Mouse (Mus musculus): ENCODE measurements around the gene Sntn.

Sntn gene

DNA sequence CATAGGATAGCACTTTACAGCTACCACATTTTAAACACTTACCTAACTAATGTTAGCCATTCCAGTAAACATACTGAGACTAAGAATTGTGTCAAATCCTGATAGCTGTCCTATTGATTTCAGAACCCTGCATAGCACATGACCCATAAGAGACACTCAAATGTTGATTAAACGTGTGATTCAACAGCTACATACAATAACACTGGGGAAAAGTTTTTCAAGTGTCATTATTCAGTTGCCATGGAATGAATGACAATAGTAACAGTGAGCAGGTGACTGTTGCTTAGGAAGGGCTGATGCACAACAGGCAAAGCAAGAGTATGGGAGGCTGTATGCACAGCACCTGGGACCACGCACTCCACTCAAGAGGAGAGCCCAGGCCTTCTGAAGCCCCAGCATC, at the start of gene Sntn:
Gene Sntn, plus strand, starts transcription at position 301 of the 400 bp plus-strand sequence.
- in situ Hi-C loops (cut with MboI; ENCODE audit: low sequenced_read_pairs) = no loop called here

DNA sequence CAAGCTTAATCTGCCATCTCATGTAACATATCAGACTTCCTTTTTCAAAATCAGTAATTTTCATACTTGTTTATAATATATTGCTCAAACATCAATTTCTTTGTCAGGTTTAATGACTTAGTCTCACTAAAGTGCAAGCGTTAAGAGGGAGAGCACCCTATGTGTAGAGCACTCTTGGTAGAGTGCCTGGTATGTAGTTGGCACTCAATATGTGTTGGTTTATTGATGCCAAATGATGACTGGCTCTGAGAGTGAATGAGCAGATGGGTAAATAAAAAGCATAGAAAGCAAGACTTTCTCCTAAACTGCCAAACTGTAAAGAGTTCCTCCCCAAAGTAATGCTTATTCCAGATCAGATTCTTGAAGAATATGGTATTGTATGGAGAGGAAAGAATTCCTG, 20.8 kb upstream of the Sntn start:
- in situ Hi-C loops (cut with MboI; ENCODE audit: low sequenced_read_pairs) = no loop called here

DNA sequence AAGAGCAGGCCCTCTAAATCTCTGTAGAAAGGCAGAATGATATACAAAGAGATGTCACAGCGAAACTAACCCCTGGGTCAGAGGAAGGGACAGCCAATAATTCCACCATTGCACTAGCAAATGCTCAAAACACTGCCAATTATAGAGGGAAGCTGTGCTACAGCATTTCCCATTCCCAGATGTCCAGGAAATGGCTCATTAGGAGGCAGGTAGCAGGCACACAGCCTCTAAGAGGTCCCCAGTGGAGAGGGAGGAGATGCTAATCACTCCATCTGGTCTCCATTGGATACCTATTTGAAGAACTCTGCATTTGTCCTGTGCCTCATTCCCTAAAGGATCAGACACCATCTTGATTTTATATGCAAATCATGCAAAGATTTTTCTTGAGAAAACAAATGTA, 19.6 kb upstream of the Sntn start:
- in situ Hi-C loops (cut with MboI; ENCODE audit: low sequenced_read_pairs) = no loop called here

DNA sequence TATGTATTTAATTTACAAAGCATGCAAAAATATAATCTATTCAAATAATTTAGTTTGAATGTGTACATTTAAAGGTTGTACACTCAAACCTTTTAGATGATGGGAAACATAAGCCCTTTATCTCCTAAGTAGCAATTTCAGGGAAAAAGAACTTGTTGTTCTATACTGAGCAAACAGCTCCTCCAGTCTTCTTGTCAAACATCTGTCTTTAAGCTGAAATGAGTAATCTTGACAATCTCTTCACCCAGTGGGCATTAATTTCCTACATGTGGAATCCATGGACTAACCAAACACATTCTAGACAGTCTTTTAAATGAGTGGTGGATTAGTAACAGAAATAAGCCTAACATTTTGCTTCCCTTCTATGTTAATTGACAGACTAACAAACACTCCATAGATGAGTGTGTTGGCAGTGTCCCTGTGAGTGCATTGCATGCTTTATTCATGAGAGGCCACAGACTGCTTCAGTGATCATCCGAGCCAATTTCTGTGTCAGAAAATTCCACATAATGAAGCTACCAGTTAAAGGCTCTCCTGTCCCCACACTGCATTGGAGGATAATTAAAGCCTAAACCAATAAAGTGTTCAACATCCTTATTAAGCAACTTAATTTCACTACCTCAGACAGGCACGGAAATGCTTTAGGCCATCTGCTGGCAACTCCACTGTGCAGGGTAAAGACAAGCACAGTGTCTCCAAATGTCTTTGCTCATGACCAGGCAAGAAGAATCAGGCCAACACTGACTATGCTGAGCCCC, 19.0 kb upstream of the Sntn start:
- in situ Hi-C loops (cut with MboI; ENCODE audit: low sequenced_read_pairs) = no loop called here

DNA sequence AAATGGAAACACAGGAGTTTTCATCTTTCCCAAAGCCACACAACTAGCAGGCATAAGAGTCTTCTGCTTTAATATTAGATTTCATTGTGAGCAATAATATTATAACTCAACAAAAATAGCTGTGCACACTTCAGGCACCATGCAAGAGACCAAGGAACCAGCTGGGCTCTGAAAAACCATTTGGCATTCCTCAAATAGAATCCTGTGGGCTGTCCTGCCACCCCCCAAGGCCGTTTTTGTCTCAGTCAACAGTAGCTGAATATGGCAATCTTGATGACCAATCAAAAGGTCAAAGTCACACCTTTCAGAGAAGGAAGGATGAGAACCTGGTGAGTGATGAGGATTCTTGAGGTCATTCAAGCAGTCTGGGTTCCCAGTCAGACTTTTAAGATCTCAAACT, 16.0 kb downstream of the Sntn start:
- in situ Hi-C loops (cut with MboI; ENCODE audit: low sequenced_read_pairs) = no loop called here

DNA sequence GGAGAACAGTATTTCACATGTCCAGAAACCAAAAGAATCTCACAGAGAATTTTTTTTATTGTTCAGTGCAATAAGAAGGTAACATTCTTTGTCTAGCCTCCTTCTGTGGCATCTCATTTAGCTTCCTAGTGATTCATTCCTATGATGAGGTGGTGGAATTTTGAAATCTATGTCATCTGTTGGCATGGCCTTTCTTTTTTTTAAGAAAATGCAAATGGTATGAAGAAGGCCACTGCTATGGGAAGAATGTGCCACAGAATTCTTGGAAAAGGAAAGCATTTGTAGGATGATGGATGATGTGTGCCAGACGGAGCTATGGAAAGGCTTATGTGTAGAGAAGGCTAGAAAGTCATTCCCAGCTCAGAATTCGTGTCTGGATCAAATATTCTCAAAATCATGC, 19.8 kb downstream of the Sntn start:
- in situ Hi-C loops (cut with MboI; ENCODE audit: low sequenced_read_pairs) = no loop called here

DNA sequence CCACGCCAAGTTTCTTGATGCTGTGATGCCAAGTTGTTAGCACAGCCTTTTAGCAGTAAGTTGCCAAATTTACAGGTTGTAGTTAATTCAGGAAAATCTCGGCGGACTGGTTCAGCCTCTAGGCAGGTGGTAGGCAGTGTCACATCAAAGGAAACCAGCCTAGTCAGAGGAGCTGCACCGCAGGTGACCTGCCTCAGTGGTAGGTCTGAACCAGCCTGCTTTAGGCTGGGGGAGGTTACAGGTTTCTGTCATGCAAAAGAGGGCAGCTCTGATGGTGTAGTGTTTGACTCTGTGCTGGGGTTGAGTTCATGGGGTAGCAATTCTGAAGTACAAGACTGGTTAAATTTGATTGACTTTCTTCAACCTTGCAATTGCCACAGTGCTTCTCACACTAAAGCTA, 61.6 kb downstream of the Sntn start:
- in situ Hi-C loops (cut with MboI; ENCODE audit: low sequenced_read_pairs) = no loop called here
